33 mouse cellular contexts compared by ENCODE assay signal in the genomic region with DNA sequence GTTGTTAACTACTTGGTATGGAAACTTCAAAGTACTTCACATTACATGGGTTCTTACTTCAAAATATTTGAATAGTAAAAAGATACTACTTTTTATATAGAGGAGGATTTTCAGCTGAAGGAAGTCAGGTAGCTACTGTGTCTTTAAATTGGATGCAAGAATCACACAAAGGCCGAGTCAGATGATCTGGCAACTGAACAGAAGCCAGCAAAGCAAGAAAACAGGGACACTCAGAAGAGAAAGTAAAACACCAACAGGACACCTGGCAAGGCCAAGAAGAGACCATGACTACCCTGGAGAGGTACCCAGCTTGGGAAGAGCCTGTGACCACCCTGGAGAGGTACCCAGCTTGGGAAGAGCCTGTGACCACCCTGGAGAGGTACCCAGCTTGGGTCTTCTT. TPM values are rescaled to one million over a fixed set of nuclear protein-coding genes. Genes with fewer than 3 reads are reported as not detected.
DNase-seq lines count a peak whose midpoint lies in the region; ATAC-seq lines count a peak whose summit lies in the region.
"Had no signal": no experiment of that assay in that cellular context is flagged by ENCODE, and none has a peak within 500 bp of the region (broad histone marks: within the 10 kb centered on the region; RNA-seq: fewer than 3 reads in every experiment).

No protein-coding gene starts in this region.

- no peaks in the 10 kb centered on the region for H3K36me3 ChIP-seq in megakaryocyte, embryonic 14.5 days (replicated peaks; ENCODE audit: low read length)
- H3K36me3 ChIP-seq in forebrain, embryonic 10.5 days (replicated peaks), result no peaks in the 10 kb centered on the region
- H3K36me3 ChIP-seq: G1E; hindbrain, embryonic 13.5 days had no signal

- H3K4me1 ChIP-seq in megakaryocyte, embryonic 14.5 days, result peaks cover 37% of the 10 kb centered on the region
- H3K4me1 ChIP-seq in forebrain, embryonic 10.5 days, result peaks cover 9% of the 10 kb centered on the region

- 4% methylated on average over 1 of the region's 1 CpGs for WGBS in forebrain, embryonic 10.5 days

- ATAC-seq in megakaryocyte, adult 5-6 weeks (ENCODE audit: poor library complexity, severe bottlenecking), result no peak
- ATAC-seq: activated CD4-positive, CD25-positive, alpha-beta regulatory T cell, adult 4 months; forebrain, embryonic 14.5 days; forebrain, postnatal 0 days; hindbrain, postnatal 0 days; inflammation-experienced regulatory T-cells, adult 6 months; intestine, embryonic 16.5 days had no signal

- H3K27me3 ChIP-seq in megakaryocyte, embryonic 14.5 days (replicated peaks), result peaks cover 51% of the 10 kb centered on the region
- H3K27me3 ChIP-seq in forebrain, embryonic 10.5 days (ENCODE audit: poor library complexity, severe bottlenecking), result peaks cover 99% of the 10 kb centered on the region
- H3K27me3 ChIP-seq: CH12.LX had no signal

- peak overlapping the region; percentile 50 for H3K4me3 ChIP-seq in megakaryocyte, embryonic 14.5 days (replicated peaks)
- H3K4me3 ChIP-seq in forebrain, embryonic 10.5 days, result no peak overlapping the region
- H3K4me3 ChIP-seq: gastrocnemius, adult 2 months; hindbrain, embryonic 13.5 days had no signal

- peak; percentile 35 for DNase-seq in A20 (ENCODE audit: low read depth, low spot score)
- peak; percentile 9 for DNase-seq in MN1 (ENCODE audit: low spot score)
- no peak for DNase-seq in forebrain, embryonic 10.5 days (ENCODE audit: extremely low spot score, low spot score)
- DNase-seq in kidney, postnatal 14 days, result no peak
- DNase-seq: adrenal gland, adult 2 months; adrenal gland, postnatal 25 days; B cell, adult 2 months; cerebellum, adult 11-12 months; cerebellum, adult 9-10 months; cerebellum, postnatal 14 days; forebrain, postnatal 0 days; gastrocnemius, adult 2 months; gastrocnemius, postnatal 14 days; heart, adult 11 months had no signal

- H3K9me3 ChIP-seq in megakaryocyte, embryonic 14.5 days, result peaks cover 5% of the 10 kb centered on the region; the same call in 1 of the 2 replicates
- peaks cover 2% of the 10 kb centered on the region; the same call in 1 of the 2 replicates for H3K9me3 ChIP-seq in forebrain, embryonic 10.5 days
- H3K9me3 ChIP-seq: hindbrain, embryonic 13.5 days had no signal

- H3K27ac ChIP-seq in forebrain, embryonic 10.5 days, result no peak overlapping the region
- H3K27ac ChIP-seq: gastrocnemius, adult 2 months; hindbrain, embryonic 13.5 days; hindbrain, postnatal 0 days had no signal

RNA-seq across cellular contexts. Expression of a gene that starts 7.9 kb away (rescaled TPM):
- 232 and 254 TPM in 2 replicates for polyA plus RNA-seq in megakaryocyte, embryonic 14.5 days (2012; ENCODE audit: insufficient read depth, low replicate concordance)
- total RNA-seq in megakaryocyte, adult 5-6 weeks (2015), result not detected in 2 replicates
- not detected in 2 replicates for total RNA-seq in megakaryocyte, adult 5-6 weeks (2017)
- not detected in 2 replicates for polyA plus RNA-seq in forebrain, embryonic 10.5 days (2016; fragmentation: Nextera tagmentation; extraction: Ambion mirVana)
- total RNA-seq: CH12.LX; forebrain, postnatal 0 days; G1E; gastrocnemius, adult 2 months; gastrocnemius, postnatal 14 days; gastrocnemius, postnatal 4 days; heart, postnatal 25 days; hematopoietic stem cell, adult 5-6 weeks; hindbrain, postnatal 0 days had no signal
- polyA plus RNA-seq: embryonic facial prominence, embryonic 11.5 days; embryonic facial prominence, embryonic 14.5 days; forebrain, embryonic 11.5 days; forebrain, embryonic 14.5 days; forebrain, postnatal 0 days; G1E; heart, embryonic 11.5 days; heart, embryonic 14.5 days; heart, postnatal 0 days; hindbrain, embryonic 13.5 days; hindbrain, postnatal 0 days; intestine, embryonic 16.5 days had no signal

RNA-seq across cellular contexts. Expression of a gene that starts 24.3 kb away (rescaled TPM):
- polyA plus RNA-seq in megakaryocyte, embryonic 14.5 days (2012; ENCODE audit: insufficient read depth, low replicate concordance), result 24.7 and 31.6 TPM in 2 replicates
- total RNA-seq in megakaryocyte, adult 5-6 weeks (2015), result not detected in 2 replicates
- total RNA-seq in megakaryocyte, adult 5-6 weeks (2017), result 0.41 TPM in 1 of 2 replicates, not detected in the other
- 0.10 and 0.15 TPM in 2 replicates for polyA plus RNA-seq in forebrain, embryonic 10.5 days (2016; fragmentation: Nextera tagmentation; extraction: Ambion mirVana)
- total RNA-seq: CH12.LX; hematopoietic stem cell, adult 5-6 weeks had no signal
- polyA plus RNA-seq: G1E had no signal

Comparison
In these comparisons a context has a peak if more than half of its experiments do, and no peak if none do; other contexts are left out.
1. DNase-seq: peak in A20 (single experiment) and MN1 (single experiment); none in forebrain, embryonic 10.5 days (single experiment) and kidney, postnatal 14 days (single experiment).
2. RNA of a gene that starts 7.9 kb away (polyA plus RNA-seq): 232 to 254 TPM in megakaryocyte, embryonic 14.5 days; not detected in forebrain, embryonic 10.5 days; every median in the first group is over 100 times any median in the second.
3. RNA of a gene that starts 24.3 kb away (polyA plus RNA-seq): 24.7 to 31.6 TPM in megakaryocyte, embryonic 14.5 days; 0.10 to 0.15 TPM in forebrain, embryonic 10.5 days; every median in the first group is over 10 times any median in the second.